Comparison of ENCODE assay signal across 10 mouse cellular contexts in genomic region chr13:103332731-103333130, GRCm38 (mm10). TPM values are rescaled to one million over a fixed set of nuclear protein-coding genes. Genes with fewer than 3 reads are reported as not detected.
DNase-seq lines count a peak whose midpoint lies in the region; ATAC-seq and TF ChIP-seq lines count a peak whose summit lies in the region.
"Had no signal": no experiment of that assay in that cellular context is flagged by ENCODE, and none has a peak within 500 bp of the region (broad histone marks: within the 10 kb centered on the region; RNA-seq: fewer than 3 reads in every experiment).

No protein-coding gene starts in this region.

- H3K9ac ChIP-seq in kidney, postnatal 0 days (ENCODE audit: low read depth, low read length), result no peak overlapping the region
- H3K9ac ChIP-seq in forebrain, embryonic 12.5 days, result no peak overlapping the region
- no peak overlapping the region for H3K9ac ChIP-seq in intestine, embryonic 14.5 days (ENCODE audit: low read length)
- H3K9ac ChIP-seq in neural tube, embryonic 15.5 days (replicated peaks), result no peak overlapping the region; the same call in 1 of the 2 replicates

- ATAC-seq in kidney, postnatal 0 days (replicated peaks; ENCODE audit: low FRiP score, low read depth), result no peak
- ATAC-seq in forebrain, embryonic 12.5 days (ENCODE audit: low FRiP score), result no peak
- no peak for ATAC-seq in intestine, embryonic 14.5 days (replicated peaks; ENCODE audit: low FRiP score, low TSS enrichment, low read depth)
- ATAC-seq in neural tube, embryonic 15.5 days (ENCODE audit: low FRiP score), result no peak

- no peak for TF ChIP-seq CTCF in kidney, postnatal 0 days (IDR thresholded peaks at IDR 0.05; ENCODE audit: low read depth)

- H3K9me3 ChIP-seq in kidney, postnatal 0 days (replicated peaks; ENCODE audit: low read length), result no peaks in the 10 kb centered on the region
- no peaks in the 10 kb centered on the region for H3K9me3 ChIP-seq in forebrain, embryonic 12.5 days
- H3K9me3 ChIP-seq in intestine, embryonic 14.5 days (ENCODE audit: control insufficient read depth, low read length), result no peaks in the 10 kb centered on the region
- no peaks in the 10 kb centered on the region for H3K9me3 ChIP-seq in neural tube, embryonic 15.5 days (replicated peaks)

- H3K4me2 ChIP-seq in kidney, postnatal 0 days (ENCODE audit: low read length), result peak overlapping the region; percentile 98
- peak overlapping the region; percentile 90 for H3K4me2 ChIP-seq in forebrain, embryonic 12.5 days
- peak overlapping the region; percentile 94 for H3K4me2 ChIP-seq in intestine, embryonic 14.5 days (ENCODE audit: low read length)
- peak overlapping the region; percentile 98 for H3K4me2 ChIP-seq in neural tube, embryonic 15.5 days

- H3K36me3 ChIP-seq in kidney, postnatal 0 days (ENCODE audit: insufficient read depth, low read length), result no peaks in the 10 kb centered on the region
- H3K36me3 ChIP-seq in forebrain, embryonic 12.5 days (replicated peaks), result no peaks in the 10 kb centered on the region
- H3K36me3 ChIP-seq in intestine, embryonic 14.5 days (ENCODE audit: control insufficient read depth, insufficient read depth, low read length), result no peaks in the 10 kb centered on the region
- no peaks in the 10 kb centered on the region for H3K36me3 ChIP-seq in neural tube, embryonic 15.5 days

- peaks cover 6% of the 10 kb centered on the region; the same call in 1 of the 2 replicates for H3K27me3 ChIP-seq in kidney, postnatal 0 days (ENCODE audit: insufficient read depth, low read length)
- H3K27me3 ChIP-seq in forebrain, embryonic 12.5 days, result peaks cover 49% of the 10 kb centered on the region
- H3K27me3 ChIP-seq in intestine, embryonic 14.5 days (replicated peaks; ENCODE audit: control insufficient read depth, insufficient read depth, low read length), result peaks cover 35% of the 10 kb centered on the region
- peaks cover 43% of the 10 kb centered on the region for H3K27me3 ChIP-seq in neural tube, embryonic 15.5 days (replicated peaks)

- 10% methylated on average over 9 of the region's 9 CpGs for WGBS in kidney, postnatal 0 days
- WGBS in forebrain, embryonic 12.5 days, result 4% methylated on average over 9 of the region's 9 CpGs
- WGBS in intestine, embryonic 14.5 days, result 6% methylated on average over 9 of the region's 9 CpGs
- WGBS in neural tube, embryonic 15.5 days, result 3% methylated on average over 9 of the region's 9 CpGs

- no peak for DNase-seq in kidney, postnatal 0 days (ENCODE audit: low spot score)
- no peak for DNase-seq in kidney, adult 8-10 months
- DNase-seq in intestine, embryonic 14.5 days (ENCODE audit: low spot score), result no peak
- no peak for DNase-seq in urinary bladder, postnatal 36 days (ENCODE audit: low spot score in 2 of 2)
- DNase-seq in frontal cortex, postnatal 10 days (ENCODE audit: low spot score in 2 of 2), result no peak
- DNase-seq in gastrocnemius, adult 8-10 months (ENCODE audit: low spot score in 2 of 2), result no peak
- DNase-seq: left cerebral cortex, postnatal 4 days; thymus, postnatal 14 days had no signal

- H3K4me3 ChIP-seq in kidney, postnatal 0 days (replicated peaks; ENCODE audit: low read depth, low read length), result peak overlapping the region; percentile 64
- peak overlapping the region; percentile 73; the same call in 1 of the 2 replicates for H3K4me3 ChIP-seq in forebrain, embryonic 12.5 days (replicated peaks)
- H3K4me3 ChIP-seq in intestine, embryonic 14.5 days (ENCODE audit: low read depth, low read length), result peak overlapping the region; percentile 61
- peak overlapping the region; percentile 69 for H3K4me3 ChIP-seq in neural tube, embryonic 15.5 days (replicated peaks)

- H3K4me1 ChIP-seq in kidney, postnatal 0 days (replicated peaks; ENCODE audit: insufficient read depth, low read length), result peaks cover 17% of the 10 kb centered on the region; the same call in 1 of the 2 replicates
- peaks cover 28% of the 10 kb centered on the region for H3K4me1 ChIP-seq in forebrain, embryonic 12.5 days
- peaks cover 12% of the 10 kb centered on the region for H3K4me1 ChIP-seq in intestine, embryonic 14.5 days (replicated peaks; ENCODE audit: control insufficient read depth, insufficient read depth, low read length)
- peaks cover 31% of the 10 kb centered on the region for H3K4me1 ChIP-seq in neural tube, embryonic 15.5 days

- H3K27ac ChIP-seq in kidney, postnatal 0 days, result no peak overlapping the region
- H3K27ac ChIP-seq in forebrain, embryonic 12.5 days, result no peak overlapping the region
- H3K27ac ChIP-seq in intestine, embryonic 14.5 days (ENCODE audit: low read depth), result no peak overlapping the region
- no peak overlapping the region for H3K27ac ChIP-seq in neural tube, embryonic 15.5 days (replicated peaks)

RNA-seq across cellular contexts. Expression of gene Mast4, which starts 1.6 kb away (rescaled TPM):
- 10.6 and 12.7 TPM in 2 replicates for polyA plus RNA-seq in kidney, postnatal 0 days (2015; fragmentation: Nextera tagmentation; extraction: Ambion mirVana)
- 20.4 and 21.5 TPM in 2 replicates for polyA plus RNA-seq in forebrain, embryonic 12.5 days (2016; fragmentation: Nextera tagmentation; extraction: Ambion mirVana)
- polyA plus RNA-seq in intestine, embryonic 14.5 days (2014; fragmentation: Nextera tagmentation; extraction: Ambion mirVana), result 31.5 and 31.9 TPM in 2 replicates
- polyA plus RNA-seq in neural tube, embryonic 15.5 days (2015; fragmentation: Nextera tagmentation; extraction: Ambion mirVana), result 24.7 and 31.8 TPM in 2 replicates
- total RNA-seq in gastrocnemius, adult 8-10 months (2022), result 10 to 100 TPM; 39.8 to 69.8 (median 49.5) TPM
